Mouse (Mus musculus) lung, adult 2 months (tissue): ENCODE results near the gene Cnih1.

Experiments used
- CTCF ChIP-seq: fragments of 200-500 bp; IDR thresholded peaks from 2 replicates; pipeline ENCODE4 v1.5.1; 2011; ENCODE audit warnings: mild to moderate bottlenecking, low read length, control low read depth; ENCODE audit not compliant: insufficient read depth
- POLR2A ChIP-seq: fragments of 200-500 bp; IDR thresholded peaks from 2 replicates; pipeline ENCODE4 v1.6.1; 2011; ENCODE audit warnings: low read depth, mild to moderate bottlenecking, control low read depth, low read length, borderline replicate concordance; ENCODE audit errors: extremely low read depth

GRCm38 (mm10) chr14:46790303-46790702 is 2.1 kb upstream of the Cnih1 start:
- TF ChIP-seq CTCF (no peak; the same call in 1 of the 2 replicates), POLR2A (no peak)
